Mouse (Mus musculus) olfactory bulb, adult 2 months (tissue): Measurements from ENCODE around the gene Zfp148.

ENCODE experiments used
- CTCF ChIP-seq: fragments of 200-500 bp; IDR thresholded peaks from 2 replicates; pipeline ENCODE4 v1.5.1; 2012; ENCODE audit warnings: low read depth, mild to moderate bottlenecking, low read length, moderate library complexity; ENCODE audit not compliant: insufficient read depth
- POLR2A ChIP-seq: fragments of 200-500 bp; IDR thresholded peaks from 2 replicates; pipeline ENCODE4 v1.6.1; 2012; ENCODE audit warnings: mild to moderate bottlenecking, low read depth, low read length, moderate library complexity; ENCODE audit not compliant: insufficient read depth

DNA sequence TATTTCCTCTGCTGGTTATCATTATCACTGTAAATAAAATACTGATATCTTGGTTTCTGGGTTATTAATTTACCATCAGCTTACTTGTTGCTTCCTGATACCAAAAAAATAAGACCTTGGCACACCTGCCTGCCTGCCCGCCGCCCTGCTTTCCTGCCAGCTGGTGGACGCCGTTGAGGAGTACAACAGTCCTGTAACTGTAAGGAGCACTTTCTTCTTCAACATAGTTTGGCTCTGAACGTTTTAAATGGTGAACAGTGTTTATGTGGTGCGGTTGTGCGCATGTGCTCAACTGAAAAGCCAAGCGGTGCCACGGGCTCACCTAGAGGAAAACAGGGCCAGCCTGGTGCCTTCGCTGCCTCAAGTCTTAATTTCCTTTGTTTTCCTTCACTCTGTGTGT lies 142.9 kb downstream of the Zfp148 start:
- no peak for TF ChIP-seq CTCF
- TF ChIP-seq POLR2A = no peak
